Mouse (Mus musculus) C2C12 (cell line): ENCODE data around the gene Olfr412.

ENCODE experiments used
- CTCF ChIP-seq: IDR thresholded peaks from one replicate; pipeline ENCODE4 v1.5.1; 2011; ENCODE audit not compliant: control insufficient read depth, insufficient read depth, insufficient read length
- FOSL1 ChIP-seq: IDR thresholded peaks from one replicate; pipeline ENCODE4 v1.8.0; 2011; ENCODE audit warnings: mild to moderate bottlenecking, low read length; ENCODE audit not compliant: poor library complexity, insufficient read depth, severe bottlenecking
- MAX ChIP-seq: IDR thresholded peaks from one replicate; pipeline ENCODE4 v1.6.1; 2011; ENCODE audit warnings: mild to moderate bottlenecking, control low read depth
- MYOD1 ChIP-seq: IDR thresholded peaks from one replicate; pipeline ENCODE4 v1.6.1; 2011; ENCODE audit warnings: low read depth; ENCODE audit not compliant: control insufficient read depth, insufficient read length
- MYOG ChIP-seq: IDR thresholded peaks from one replicate; pipeline ENCODE4 v1.6.1; 2011; ENCODE audit not compliant: control insufficient read depth, insufficient read length; ENCODE audit errors: extremely low read depth
- USF1 ChIP-seq: IDR thresholded peaks from one replicate; pipeline ENCODE4 v1.6.1; 2011; ENCODE audit warnings: low read depth, mild to moderate bottlenecking, control low read depth, moderate library complexity

DNA sequence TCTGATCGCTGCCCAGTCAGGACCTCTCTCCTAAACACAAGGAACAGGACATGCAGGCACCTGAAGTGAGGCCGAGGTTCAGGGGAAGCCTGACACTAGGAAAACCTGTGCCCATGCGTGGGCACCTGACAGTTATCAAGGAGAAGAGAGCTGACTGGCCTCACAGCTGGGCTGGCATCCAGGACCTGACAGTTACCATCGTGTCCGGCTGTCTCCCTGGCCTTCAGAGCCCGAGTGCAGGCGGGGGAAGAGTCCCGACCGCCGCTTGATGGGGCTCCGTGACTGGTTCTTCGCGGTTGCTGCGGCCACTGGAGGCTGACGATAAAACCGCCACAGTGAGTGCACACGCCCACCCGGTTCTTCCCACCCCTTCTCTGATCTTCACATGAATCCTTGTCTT, 33.7 kb downstream of the Olfr412 start:
- TF ChIP-seq MYOG = no peak
- TF ChIP-seq CTCF = no peak
- TF ChIP-seq MAX = no peak
- no peak for TF ChIP-seq USF1
- TF ChIP-seq FOSL1 = no peak
- no peak for TF ChIP-seq MYOD1
